Mouse (Mus musculus) adrenal gland, postnatal 36 days (tissue): ENCODE measurements around the gene Nek9. TPM values are rescaled to one million over a fixed set of nuclear protein-coding genes. Genes with fewer than 3 reads are reported as not detected.
"Not testable (repeated sequence)": the region's sequence is repeated elsewhere in the genome, so short reads cannot be mapped to it uniquely, and the experiment has no call there.

ENCODE experiments used
- DNase-seq, 2 experiments: peaks; one replicate each; pipeline ENCODE4 v3.0.0; 2021; ENCODE audit warnings: mixed read lengths in 1 of 2
- total RNA-seq, 2 experiments: library from RNA; stranded (reverse); gene quantifications; 2 replicates each; pipeline ENCODE4 v1.2.3; 2021

The Nek9 gene
- total RNA-seq, 2 experiments from 2014 or later, result 91.1 to 94.2 TPM

GRCm38 (mm10) chr12:85289157-85290000 is 49.8 kb downstream of the Nek9 start:
- DNase-seq, result no peak

GRCm38 (mm10) chr12:85288486-85289156 is 50.5 kb downstream of the Nek9 start, which contains the start of gene Zc2hc1c:
Gene Zc2hc1c, plus strand, starts transcription at chr12:85288591.
- peak; percentile 92 to 94 for DNase-seq

GRCm38 (mm10) chr12:85287809-85288485 is 51.2 kb downstream of the Nek9 start, which contains the start of gene Acyp1:
Gene Acyp1, minus strand, starts transcription at chr12:85288438.
- DNase-seq, result peak; percentile 49 to 57

GRCm38 (mm10) chr12:85286941-85287340 is 52.2 kb downstream of the Nek9 start:
- DNase-seq, result no peak

- DNase-seq, result peak in 1 of 2 experiments; percentile 51
These were observed 54.2 kb downstream of the Nek9 start for GRCm38 (mm10) chr12:85284996-85285395.

- DNase-seq, result no peak
These were observed 54.8 kb downstream of the Nek9 start for GRCm38 (mm10) chr12:85284331-85284730.

- not testable (repeated sequence) for DNase-seq
These were observed 57.4 kb downstream of the Nek9 start for GRCm38 (mm10) chr12:85281756-85282155.

- no peak for DNase-seq
These were observed 58.1 kb downstream of the Nek9 start for GRCm38 (mm10) chr12:85280845-85281651.

GRCm38 (mm10) chr12:85280105-85280844 is 58.9 kb downstream of the Nek9 start:
- peak; percentile 95 to 97 for DNase-seq

- DNase-seq, result peak in 1 of 2 experiments; percentile 23
These were observed 59.6 kb downstream of the Nek9 start for GRCm38 (mm10) chr12:85279396-85280080.

- no peak for DNase-seq
These were observed 60.2 kb downstream of the Nek9 start for GRCm38 (mm10) chr12:85278919-85279318.

- DNase-seq, result no peak
These were observed 62.9 kb downstream of the Nek9 start for GRCm38 (mm10) chr12:85276273-85276672.

GRCm38 (mm10) chr12:85273508-85273907 is 65.7 kb downstream of the Nek9 start:
- no peak for DNase-seq

GRCm38 (mm10) chr12:85271843-85272206 is 67.3 kb downstream of the Nek9 start:
- no peak for DNase-seq

GRCm38 (mm10) chr12:85271132-85271842 is 67.9 kb downstream of the Nek9 start:
- DNase-seq, result no peak

- peak; percentile 87 to 91 for DNase-seq
These were observed 68.8 kb downstream of the Nek9 start, which contains the start of gene Mlh3 for GRCm38 (mm10) chr12:85270319-85270718. Gene Mlh3, minus strand, starts transcription at chr12:85270599.

- DNase-seq, result no peak
These were observed 69.3 kb downstream of the Nek9 start for GRCm38 (mm10) chr12:85269821-85270220.

- no peak for DNase-seq
These were observed 72.9 kb downstream of the Nek9 start for GRCm38 (mm10) chr12:85266248-85266647.

GRCm38 (mm10) chr12:85264940-85265339 is 74.2 kb downstream of the Nek9 start:
- DNase-seq, result no peak

GRCm38 (mm10) chr12:85264531-85264930 is 74.6 kb downstream of the Nek9 start:
- DNase-seq, result no peak
